Mouse (Mus musculus) lung, adult 2 months (tissue): ENCODE results near the gene Clns1a. TPM values are rescaled to one million over a fixed set of nuclear protein-coding genes. Genes with fewer than 3 reads are reported as not detected.

Experiments used
- DNase-seq: peaks from one replicate; pipeline ENCODE4 v3.0.0; 2022
- H3K4me1 ChIP-seq: fragments of 200-500 bp; 2 replicates; pipeline ENCODE4 v1.6.1; 2011; ENCODE audit warnings: low read length; ENCODE audit not compliant: control insufficient read depth, insufficient read depth
- H3K4me3 ChIP-seq: fragments of 200-500 bp; replicated peaks from 2 replicates; pipeline ENCODE3; 2011; ENCODE audit warnings: low read depth, mild to moderate bottlenecking, control low read depth, low read length; ENCODE audit errors: extremely low read depth
- CTCF ChIP-seq: fragments of 200-500 bp; IDR thresholded peaks from 2 replicates; pipeline ENCODE4 v1.5.1; 2011; ENCODE audit warnings: mild to moderate bottlenecking, low read length, control low read depth; ENCODE audit not compliant: insufficient read depth
- POLR2A ChIP-seq: fragments of 200-500 bp; IDR thresholded peaks from 2 replicates; pipeline ENCODE4 v1.6.1; 2011; ENCODE audit warnings: low read depth, mild to moderate bottlenecking, control low read depth, low read length, borderline replicate concordance; ENCODE audit errors: extremely low read depth
- WGBS: fragments of 180-500 bp; shearing (Covaris S2); methylation state at CpG from one replicate; pipeline ENCODE4 v1.1.7; 2018; 5-methylcytosine and 5-hydroxymethylcytosine counted together
- polyA plus RNA-seq: library from polyadenylated mRNA; depleted of rRNA; stranded (reverse); fragments of >200 nt; gene quantifications from 2 replicates; pipeline ENCODE4 v1.2.3, GENCODE M21; 2012

Clns1a gene
- polyA plus RNA-seq, 1 experiment = 21.6 TPM

DNA sequence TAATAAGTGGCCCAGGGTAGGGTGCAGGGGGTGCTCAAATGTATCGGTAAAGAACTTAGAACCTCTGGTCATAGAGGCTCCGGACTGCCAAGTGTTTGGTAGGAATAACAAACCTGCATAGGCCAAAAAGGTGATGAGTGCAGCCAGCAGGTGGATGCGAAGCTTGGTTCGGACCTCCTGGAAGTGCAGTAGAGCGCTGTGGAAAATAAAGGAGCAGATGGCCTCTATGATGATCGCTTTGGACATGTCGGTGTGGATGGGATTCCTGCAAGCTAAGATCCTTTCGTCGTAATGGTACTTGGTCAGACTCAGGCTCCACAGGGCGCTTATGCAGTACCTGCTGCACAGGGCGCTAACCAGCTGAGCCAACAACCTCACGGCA is 40.8 kb downstream of the Clns1a start:
- peak overlapping the region; percentile 91 for H3K4me3 ChIP-seq
- DNase-seq = no peak
- H3K4me1 ChIP-seq = peaks cover 12% of the 10 kb centered on the region
- TF ChIP-seq CTCF (no peak), POLR2A (no peak)
- 5% methylated on average over 12 of the region's 12 CpGs for WGBS

DNA sequence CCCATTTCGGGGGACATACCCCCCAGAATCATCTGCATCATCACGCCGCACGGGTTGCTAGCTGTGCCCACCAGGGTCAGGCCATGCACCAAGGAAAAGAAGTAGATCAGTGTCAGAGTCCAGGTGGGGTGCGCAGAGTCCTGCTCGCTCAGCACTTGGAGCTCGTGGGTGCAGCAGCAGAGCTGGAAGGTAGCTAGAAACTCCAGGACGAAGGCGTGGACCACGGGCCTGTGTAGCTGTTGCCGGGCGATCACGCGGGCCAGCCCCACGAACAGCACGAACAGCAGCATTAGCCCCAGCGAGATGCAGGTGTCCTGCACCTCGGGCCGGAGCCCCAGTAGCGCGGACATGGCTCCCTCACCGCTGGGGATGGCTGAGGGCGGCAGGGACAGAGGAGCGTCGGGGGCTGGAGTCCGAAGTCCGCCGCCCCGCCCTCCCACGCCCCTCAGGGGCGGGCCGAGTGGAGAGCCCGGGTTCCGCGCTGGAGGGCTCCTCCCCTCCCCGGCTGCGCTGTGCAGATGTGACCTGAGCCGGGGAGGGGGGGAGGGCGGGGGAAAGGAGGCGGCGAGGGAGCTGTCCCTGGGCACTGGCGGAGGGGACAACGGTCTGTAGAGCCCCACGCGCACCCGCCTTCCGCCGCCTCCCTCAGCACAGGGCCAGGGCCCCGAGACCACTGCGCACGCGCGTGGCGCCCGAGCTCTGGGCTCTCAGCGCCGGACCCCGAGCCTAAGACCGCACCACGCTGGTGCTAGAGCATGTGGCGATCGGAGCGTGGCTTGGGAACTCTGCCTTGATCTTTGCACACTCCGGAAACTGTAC is 41.4 kb downstream of the Clns1a start, which contains the start of gene Aqp11:
Gene Aqp11, minus strand, starts transcription at position 652 of the 819 bp plus-strand sequence.
- DNase-seq = peak; percentile 83
- Histone ChIP-seq H3K4me3 (peak within 1 kb of the TSS; percentile 91), H3K4me1 (peaks cover 12% of the 10 kb centered on the region)
- WGBS = under 1% methylated on average over 59 of the region's 64 CpGs
- no peak for TF ChIP-seq CTCF
- peak; percentile 55; the same call in 1 of the 2 replicates for TF ChIP-seq POLR2A

DNA sequence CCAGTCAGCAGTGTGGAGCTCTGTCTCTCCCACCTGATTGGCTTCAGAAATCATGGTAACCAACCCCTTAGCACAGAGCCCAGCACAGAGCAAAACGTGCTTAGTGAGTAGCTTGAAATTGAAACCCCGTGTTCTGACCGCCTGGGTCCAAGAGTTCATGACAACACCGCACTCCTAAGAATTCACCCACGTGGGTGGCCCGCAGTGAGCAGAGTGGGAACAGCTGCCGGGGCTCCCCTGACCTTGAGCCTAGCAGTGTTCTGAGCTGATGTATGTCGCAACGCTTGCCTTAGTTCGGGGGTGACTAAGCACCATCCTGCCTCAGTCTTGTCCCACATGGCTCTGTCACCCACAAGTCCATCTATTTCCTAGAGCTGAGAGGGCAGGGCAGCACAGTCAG is 44.5 kb downstream of the Clns1a start:
- WGBS = 56% methylated on average over 10 of the region's 10 CpGs
- H3K4me1 ChIP-seq = peaks cover 9% of the 10 kb centered on the region
- H3K4me3 ChIP-seq = no peak overlapping the region
- DNase-seq = no peak
- TF ChIP-seq CTCF (no peak), POLR2A (no peak)

DNA sequence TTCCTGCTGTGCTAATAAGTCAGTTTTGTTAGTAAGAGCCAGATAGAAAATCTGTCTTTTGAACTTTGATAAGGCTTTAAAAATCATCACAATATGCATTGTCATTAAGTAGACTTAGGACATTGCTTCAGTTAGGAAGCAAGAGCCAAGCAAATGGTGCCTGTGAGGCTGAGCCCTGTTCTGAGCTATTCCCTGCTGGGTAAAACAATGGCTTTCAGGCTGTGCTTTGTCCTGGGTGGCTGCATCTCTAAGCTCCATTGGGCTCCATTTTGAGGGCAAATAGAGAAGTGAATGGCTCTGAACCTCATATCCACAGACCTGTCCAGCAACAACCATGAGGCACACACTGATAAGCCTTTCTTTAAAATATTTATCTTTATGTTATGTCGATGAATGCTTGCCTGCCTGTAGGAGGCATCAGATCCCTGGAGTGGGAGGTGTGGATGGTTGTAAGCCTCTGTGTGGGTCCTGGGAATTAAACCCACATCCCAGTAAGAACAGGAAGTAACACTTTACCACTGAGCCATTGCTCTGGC is 45.4 kb downstream of the Clns1a start:
- no peak for DNase-seq
- WGBS = 29% methylated on average over 1 of the region's 1 CpGs
- peaks cover 8% of the 10 kb centered on the region for H3K4me1 ChIP-seq
- H3K4me3 ChIP-seq = no peak overlapping the region
- TF ChIP-seq POLR2A (no peak), CTCF (no peak)

DNA sequence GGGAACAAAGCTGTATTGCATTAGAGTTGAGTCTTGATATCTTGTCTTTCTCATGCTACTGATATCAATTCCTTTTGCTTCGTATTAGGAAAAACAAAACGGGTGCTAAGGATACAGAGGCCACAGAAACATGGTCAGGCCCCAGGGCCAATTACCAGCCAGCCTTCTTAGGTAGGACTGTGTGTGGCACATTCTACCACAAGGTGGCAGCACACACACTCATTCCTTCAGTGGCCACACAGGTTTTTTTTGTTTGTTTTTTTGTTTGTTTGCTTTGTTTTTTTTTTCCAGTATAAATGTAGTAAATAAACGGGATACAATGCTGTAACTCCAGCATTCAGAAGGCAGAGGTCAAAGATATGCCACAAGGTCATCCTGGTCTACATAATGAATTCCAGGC is 48.9 kb downstream of the Clns1a start:
- TF ChIP-seq CTCF (peak; percentile 79), POLR2A (no peak)
- H3K4me1 ChIP-seq = no peaks in the 10 kb centered on the region; the same call in 1 of the 2 replicates
- WGBS = 6% methylated on average over 3 of the region's 3 CpGs
- H3K4me3 ChIP-seq = no peak overlapping the region
- peak; percentile 45 for DNase-seq

DNA sequence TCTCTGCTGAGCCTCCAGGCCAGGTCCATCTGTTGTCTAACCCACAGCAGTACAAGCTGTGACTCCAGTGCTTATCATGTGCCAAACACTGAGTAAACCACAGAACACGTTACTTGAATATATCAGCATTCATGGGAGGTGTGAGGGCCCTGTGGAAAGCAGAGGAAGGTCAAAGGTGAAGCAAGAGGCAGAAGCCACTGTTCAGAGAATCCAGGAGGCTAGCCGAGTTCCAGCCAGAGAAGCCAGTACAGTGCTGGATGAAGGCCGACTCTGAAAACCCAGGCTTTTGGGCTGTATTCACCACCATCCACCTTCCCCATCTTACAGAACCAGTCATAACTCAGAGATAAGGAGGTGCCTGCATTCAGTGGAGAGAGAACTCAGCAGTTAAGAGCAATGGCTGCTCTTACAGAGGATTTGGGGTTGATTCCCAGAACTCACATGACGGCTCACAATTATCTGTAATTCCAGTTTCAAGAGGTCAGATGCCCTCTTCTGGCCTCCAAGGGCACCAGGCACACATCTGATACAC is 50.8 kb downstream of the Clns1a start:
- no peak for TF ChIP-seq CTCF
- no peak for TF ChIP-seq POLR2A
- WGBS = 64% methylated on average over 4 of the region's 4 CpGs

DNA sequence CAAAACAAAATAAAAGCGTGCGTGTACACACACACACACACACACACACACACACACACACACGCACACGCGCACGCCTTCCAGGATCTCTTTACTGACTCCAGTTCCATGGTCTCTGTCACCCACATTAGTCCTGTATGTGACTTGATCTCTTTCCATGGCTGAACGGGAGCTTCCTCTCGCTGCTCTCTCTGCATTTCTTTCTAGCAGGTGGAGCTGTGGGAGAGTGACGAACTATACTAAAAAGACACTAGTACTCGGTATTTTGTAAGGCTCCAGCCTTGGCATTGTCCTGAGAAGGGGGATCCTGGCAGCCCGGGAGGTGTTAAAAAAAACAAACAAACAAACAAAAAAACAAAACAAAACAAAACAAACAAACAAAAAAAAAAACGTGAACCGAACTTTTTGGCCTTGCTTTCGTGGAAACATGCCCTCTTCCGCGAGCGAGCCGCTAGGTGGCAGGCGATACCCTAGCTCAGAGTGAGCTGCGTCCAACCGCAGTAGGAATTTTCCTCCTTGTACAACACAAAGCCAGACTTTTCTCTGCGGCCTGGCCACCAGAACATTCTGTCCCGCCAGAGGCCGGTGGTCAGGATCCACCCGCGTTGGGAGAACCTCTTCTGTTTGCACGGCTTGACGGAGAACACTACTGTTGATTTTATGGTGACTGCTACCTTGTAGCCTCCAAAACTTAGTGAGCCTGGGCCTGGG is 51.5 kb downstream of the Clns1a start:
- WGBS = 24% methylated on average over 28 of the region's 28 CpGs

More for the DNA sequence above, 50.8 kb downstream of the Clns1a start:
- Histone ChIP-seq H3K4me3 (no peak overlapping the region), H3K4me1 (no peaks in the 10 kb centered on the region; the same call in 1 of the 2 replicates)
- DNase-seq = no peak

DNA sequence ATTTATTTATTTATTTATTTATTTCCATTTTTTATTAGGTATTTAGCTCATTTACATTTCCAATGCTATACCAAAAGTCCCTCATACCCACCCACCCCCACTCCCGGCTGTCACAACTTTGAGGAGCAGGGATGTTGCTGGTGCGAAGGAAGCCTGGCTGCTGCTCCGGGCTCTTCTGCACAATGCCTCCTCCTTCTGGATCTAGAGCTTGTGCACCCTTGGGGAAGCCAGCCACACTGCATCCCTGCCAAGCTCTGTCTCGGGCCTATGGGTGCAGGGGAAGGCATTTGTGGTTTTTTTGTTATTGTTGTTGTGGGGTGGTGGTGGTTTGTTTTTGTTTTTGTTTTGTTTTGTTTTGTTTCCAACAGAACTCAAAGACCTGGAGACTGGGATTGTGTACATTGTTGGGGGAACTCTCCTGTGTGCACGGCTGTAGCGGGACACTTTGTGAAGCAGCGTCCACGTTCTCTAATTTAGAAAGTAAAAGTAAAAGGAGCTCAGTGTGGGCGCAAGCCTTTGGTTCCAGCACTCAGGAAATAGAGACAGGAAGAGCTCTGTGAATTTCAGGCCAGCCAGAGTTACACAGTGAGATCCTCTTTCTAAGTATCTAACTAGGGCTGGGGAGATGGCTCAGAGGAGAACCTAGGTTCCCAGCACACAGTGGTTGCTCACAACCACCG is 52.2 kb downstream of the Clns1a start:
- TF ChIP-seq CTCF (no peak), POLR2A (0 out of 2 replicates have a peak, but pooled peaks have one; percentile 5)
- Histone ChIP-seq H3K4me3 (peak overlapping the region; percentile 36), H3K4me1 (no peaks in the 10 kb centered on the region; the same call in 1 of the 2 replicates)
- DNase-seq = peak; percentile 45
- WGBS = 14% methylated on average over 10 of the region's 10 CpGs

More for the DNA sequence above, 51.5 kb downstream of the Clns1a start:
- TF ChIP-seq POLR2A (peak; percentile 56; the same call in 1 of the 2 replicates), CTCF (peak; percentile 95)
- Histone ChIP-seq H3K4me1 (no peaks in the 10 kb centered on the region; the same call in 1 of the 2 replicates), H3K4me3 (peak overlapping the region; percentile 47)
- peak; percentile 80 for DNase-seq
